Mouse (Mus musculus) midbrain, embryonic 14.5 days (tissue): Measurements from ENCODE around the gene Eif4enif1. TPM values are rescaled to one million over a fixed set of nuclear protein-coding genes. Genes with fewer than 3 reads are reported as not detected.
A peak's percentile ranks its signal among the peaks of the same experiment; 100 is the strongest.

ENCODE experiments used
- ATAC-seq: fragments of 200-750 bp; cut with Nextera tagmentation; 2 replicates; pipeline ENCODE4 v1.8.0; 2017; ENCODE audit warnings: moderate number of reproducible peaks, moderate library complexity; ENCODE audit not compliant: low FRiP score, low TSS enrichment
- DNase-seq: peaks from one replicate; pipeline ENCODE4 v3.0.0-alpha.2; 2015
- H3K27ac ChIP-seq: fragments of 300-500 bp; sonication (generic); replicated peaks from 2 replicates; pipeline ENCODE4 v1.5.1; 2014; ENCODE audit warnings: mild to moderate bottlenecking, low read depth, low read length, moderate library complexity
- H3K27me3 ChIP-seq: fragments of 300-500 bp; sonication (generic); 2 replicates; pipeline ENCODE4 v1.6.1; 2014; ENCODE audit warnings: low read length, control low read depth, mixed read lengths; ENCODE audit not compliant: control insufficient read depth, insufficient read depth
- H3K36me3 ChIP-seq: fragments of 300-500 bp; sonication (generic); 2 replicates; pipeline ENCODE4 v1.6.1; 2014; ENCODE audit warnings: low read length, control low read depth; ENCODE audit not compliant: control insufficient read depth, insufficient read depth
- H3K4me1 ChIP-seq: fragments of 300-500 bp; sonication (generic); 2 replicates; pipeline ENCODE4 v1.6.1; 2014; ENCODE audit warnings: mild to moderate bottlenecking, antibody characterized with exemption, low read length, control low read depth; ENCODE audit not compliant: control insufficient read depth, insufficient read depth
- H3K4me2 ChIP-seq: fragments of 300-500 bp; sonication (generic); 2 replicates; pipeline ENCODE4 v1.6.1; 2014; ENCODE audit warnings: mild to moderate bottlenecking, low read length, moderate library complexity
- H3K4me3 ChIP-seq: fragments of 300-500 bp; sonication (generic); replicated peaks from 2 replicates; pipeline ENCODE4 v1.5.1; 2014; ENCODE audit warnings: low read depth, low read length
- H3K9ac ChIP-seq: fragments of 300-500 bp; sonication (generic); replicated peaks from 2 replicates; pipeline ENCODE4 v1.6.1; 2014; ENCODE audit warnings: mild to moderate bottlenecking, low read length, moderate library complexity
- H3K9me3 ChIP-seq: fragments of 300-500 bp; sonication (generic); 2 replicates; pipeline ENCODE4 v1.6.1; 2016; ENCODE audit warnings: low read length, control low read depth, mixed read lengths; ENCODE audit not compliant: control insufficient read depth
- WGBS: fragments of 180-500 bp; shearing (Covaris S2); extraction: QIAGEN DNeasy Blood & Tissue Kit; methylation state at CpG from one replicate; pipeline ENCODE4 v1.1.7; 2014; 5-methylcytosine and 5-hydroxymethylcytosine counted together
- polyA plus RNA-seq: library from polyadenylated mRNA; unstranded; fragments of >200 nt; fragmentation: Nextera tagmentation; extraction: Ambion mirVana; gene quantifications from 2 replicates; pipeline ENCODE4 v1.2.1, GENCODE M21; 2014

Eif4enif1 gene
- polyA plus RNA-seq, 1 experiment from 2014 or later, result 55.3 TPM

DNA sequence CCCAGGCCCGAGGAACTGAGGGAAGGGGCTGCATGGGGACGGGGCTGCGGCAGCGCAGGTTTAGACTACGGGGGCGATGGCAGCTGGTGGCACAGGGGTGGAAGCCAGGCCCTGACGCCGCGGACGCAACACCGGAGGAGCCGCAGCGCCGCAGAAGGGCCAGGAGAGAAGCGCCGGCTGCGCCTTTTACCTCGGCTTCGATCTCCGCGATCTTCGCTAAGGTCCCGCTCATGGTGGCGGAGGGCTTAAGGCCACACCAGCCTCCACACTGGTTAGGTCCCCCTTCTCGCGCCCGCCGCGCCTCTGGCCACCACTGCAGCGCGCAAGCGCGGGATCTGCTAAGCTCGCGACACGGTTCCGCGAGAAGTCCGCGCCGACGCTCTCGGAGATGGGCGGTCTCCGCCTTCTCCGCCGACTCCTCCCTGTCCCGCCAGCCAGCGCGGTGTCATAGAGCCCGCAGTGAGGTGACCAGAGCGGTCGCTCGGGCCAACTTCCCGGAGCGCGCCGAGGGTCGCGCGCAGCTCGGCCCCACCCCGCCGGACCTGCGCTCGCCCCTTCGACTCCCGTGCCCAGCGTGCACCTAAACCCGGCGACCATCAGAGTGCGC is 64.0 kb downstream of the Eif4enif1 start, which contains the start of gene Drg1:
Gene Drg1, minus strand, starts transcription at position 337 of the 607 bp plus-strand sequence.
- H3K4me3 ChIP-seq, result peak within 1 kb of the TSS; percentile 95
- peaks cover 18% of the 10 kb centered on the region for H3K4me1 ChIP-seq
- H3K9ac ChIP-seq, result peak within 1 kb of the TSS; percentile 97
- H3K4me2 ChIP-seq, result peak within 1 kb of the TSS; percentile 80
- H3K27ac ChIP-seq, result peak within 1 kb of the TSS; percentile 93
- peaks cover 27% of the 10 kb centered on the region for H3K36me3 ChIP-seq
- H3K9me3 ChIP-seq, result no peaks in the 10 kb centered on the region
- DNase-seq, result peak; percentile 99
- H3K27me3 ChIP-seq, result no peaks in the 10 kb centered on the region
- ATAC-seq, result peak; percentile 99
- WGBS, result 0% methylated on average over 67 of the region's 72 CpGs

DNA sequence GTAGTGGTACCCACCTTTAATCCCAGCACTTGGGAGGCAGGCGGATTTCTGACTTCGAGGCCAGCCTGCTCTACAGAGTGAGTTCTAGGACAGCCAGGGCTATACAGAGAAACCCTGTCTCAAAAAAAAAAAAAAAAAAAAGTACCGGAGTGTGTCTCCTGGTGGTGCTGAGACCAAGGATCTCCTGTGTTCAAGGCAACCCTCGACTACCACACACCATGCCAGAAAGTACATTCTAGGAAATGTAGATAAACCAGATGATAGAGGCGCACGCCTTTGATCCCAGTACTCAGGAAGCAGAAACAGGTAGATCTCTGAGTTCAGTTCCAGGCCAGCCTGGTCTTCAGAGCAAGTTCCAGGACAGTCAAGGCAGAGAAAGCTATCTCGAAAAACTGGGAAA is 64.9 kb downstream of the Eif4enif1 start:
- peak overlapping the region; percentile 80 for H3K4me2 ChIP-seq
- 53% methylated on average over 7 of the region's 7 CpGs for WGBS
- H3K4me3 ChIP-seq, result peak overlapping the region; percentile 95
- H3K27ac ChIP-seq, result peak overlapping the region; percentile 93
- H3K9ac ChIP-seq, result peak overlapping the region; percentile 97
- peaks cover 18% of the 10 kb centered on the region for H3K36me3 ChIP-seq
- H3K9me3 ChIP-seq, result no peaks in the 10 kb centered on the region
- H3K4me1 ChIP-seq, result peaks cover 18% of the 10 kb centered on the region
- DNase-seq (no peak), ATAC-seq (no peak)
- H3K27me3 ChIP-seq, result no peaks in the 10 kb centered on the region

DNA sequence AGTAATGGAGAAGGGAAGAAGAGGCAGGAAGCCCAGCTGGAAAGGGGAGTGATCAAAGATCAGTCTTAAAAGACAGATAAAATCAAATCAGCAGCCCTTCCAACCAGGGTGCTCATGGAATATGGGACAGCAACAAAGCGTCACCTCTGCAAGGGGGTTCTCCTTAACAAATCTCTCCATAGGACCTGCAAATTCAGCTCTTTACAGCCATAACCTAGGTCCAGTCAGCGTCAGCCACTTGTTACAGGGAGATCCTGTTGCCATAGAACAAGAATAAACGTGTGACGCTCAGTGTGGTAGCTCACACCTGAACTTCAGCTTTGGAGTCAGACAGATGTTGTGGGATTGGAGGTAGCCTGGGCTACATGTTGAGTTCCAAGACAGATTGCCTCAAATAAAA is 67.0 kb downstream of the Eif4enif1 start:
- H3K4me3 ChIP-seq, result no peak overlapping the region
- H3K27me3 ChIP-seq, result no peaks in the 10 kb centered on the region
- no peak overlapping the region for H3K9ac ChIP-seq
- no peak overlapping the region for H3K4me2 ChIP-seq
- ATAC-seq (no peak), DNase-seq (no peak)
- no peak overlapping the region for H3K27ac ChIP-seq
- no peaks in the 10 kb centered on the region for H3K9me3 ChIP-seq
- peaks cover 14% of the 10 kb centered on the region for H3K4me1 ChIP-seq
- H3K36me3 ChIP-seq, result no peaks in the 10 kb centered on the region; the same call in 1 of the 2 replicates
- WGBS, result 40% methylated on average over 4 of the region's 4 CpGs

DNA sequence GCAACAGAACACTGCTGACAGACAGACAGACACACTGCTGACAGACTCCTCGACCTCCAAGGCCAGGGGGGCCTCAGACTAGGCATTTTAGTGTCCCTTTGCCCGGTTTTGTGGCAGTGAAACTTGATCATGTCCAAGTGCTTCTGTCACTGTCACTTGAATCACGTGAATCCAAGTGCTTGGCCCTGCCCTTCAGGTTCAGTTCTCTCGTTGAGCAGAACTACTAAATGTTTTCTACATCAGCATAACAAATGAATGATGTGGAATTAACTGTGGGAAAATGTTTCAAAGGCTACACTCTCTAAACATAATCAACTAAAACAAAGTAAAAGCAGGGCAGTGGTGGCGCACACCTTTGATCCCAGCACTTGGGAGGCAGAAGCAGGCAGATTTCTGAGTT is 76.2 kb downstream of the Eif4enif1 start:
- 66% methylated on average over 5 of the region's 5 CpGs for WGBS
- H3K36me3 ChIP-seq, result no peaks in the 10 kb centered on the region

DNA sequence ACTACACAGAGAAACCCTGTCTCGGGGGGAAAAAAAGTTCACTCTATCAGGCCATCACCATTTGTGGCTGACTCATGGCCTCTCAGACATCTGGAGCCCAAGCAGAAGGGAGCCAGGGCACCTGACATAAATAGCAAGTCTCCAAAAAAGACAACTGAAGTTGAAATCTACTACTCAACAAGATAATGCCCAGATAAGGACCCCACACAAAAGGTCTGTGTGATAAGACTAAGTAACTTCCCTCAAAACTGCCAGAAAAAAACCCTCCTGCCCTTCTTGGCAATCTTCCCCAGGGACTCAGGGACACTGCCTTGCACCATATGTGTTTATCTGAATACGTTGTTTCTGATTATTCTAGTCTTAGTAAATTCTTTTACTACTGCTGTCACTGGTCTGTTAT is 77.5 kb downstream of the Eif4enif1 start:
- Histone ChIP-seq H3K9ac (no peak overlapping the region), H3K9me3 (no peaks in the 10 kb centered on the region), H3K4me2 (no peak overlapping the region), H3K4me3 (no peak overlapping the region), H3K27me3 (no peaks in the 10 kb centered on the region), H3K36me3 (no peaks in the 10 kb centered on the region), H3K4me1 (no peaks in the 10 kb centered on the region), H3K27ac (no peak overlapping the region)
- no peak for ATAC-seq
- WGBS, result 83% methylated on average over 2 of the region's 2 CpGs
- DNase-seq, result no peak

More for the DNA sequence above, 76.2 kb downstream of the Eif4enif1 start:
- Histone ChIP-seq H3K4me1 (no peaks in the 10 kb centered on the region), H3K27me3 (no peaks in the 10 kb centered on the region), H3K4me3 (no peak overlapping the region), H3K9me3 (no peaks in the 10 kb centered on the region), H3K4me2 (no peak overlapping the region), H3K9ac (no peak overlapping the region), H3K27ac (no peak overlapping the region)
- DNase-seq (no peak), ATAC-seq (no peak)

DNA sequence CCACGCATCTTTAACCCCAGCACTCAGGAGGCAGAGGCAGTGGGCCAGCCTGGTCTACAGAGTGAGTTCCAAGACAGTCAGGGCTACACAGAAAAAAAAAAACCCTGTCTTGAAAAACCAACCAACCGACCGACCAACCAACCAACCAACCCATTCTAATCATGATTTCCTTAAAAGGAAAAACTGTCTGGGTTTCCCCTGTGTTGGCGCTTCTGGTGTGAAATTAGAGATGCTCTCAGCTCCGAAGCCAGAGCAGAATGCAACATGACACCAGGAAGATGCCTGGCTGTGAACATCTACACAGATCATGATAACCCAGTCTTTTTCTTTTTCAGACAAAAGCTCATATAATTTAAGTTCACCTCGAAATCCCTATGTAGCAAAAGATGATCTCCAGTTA is 80.7 kb downstream of the Eif4enif1 start:
- DNase-seq (no peak), ATAC-seq (no peak)
- H3K4me2 ChIP-seq, result no peak overlapping the region
- WGBS, result 88% methylated on average over 6 of the region's 6 CpGs
- no peaks in the 10 kb centered on the region for H3K9me3 ChIP-seq
- no peak overlapping the region for H3K9ac ChIP-seq
- no peaks in the 10 kb centered on the region for H3K27me3 ChIP-seq
- H3K27ac ChIP-seq, result no peak overlapping the region
- H3K4me3 ChIP-seq, result no peak overlapping the region
- H3K4me1 ChIP-seq, result peaks cover 3% of the 10 kb centered on the region
- no peaks in the 10 kb centered on the region for H3K36me3 ChIP-seq

DNA sequence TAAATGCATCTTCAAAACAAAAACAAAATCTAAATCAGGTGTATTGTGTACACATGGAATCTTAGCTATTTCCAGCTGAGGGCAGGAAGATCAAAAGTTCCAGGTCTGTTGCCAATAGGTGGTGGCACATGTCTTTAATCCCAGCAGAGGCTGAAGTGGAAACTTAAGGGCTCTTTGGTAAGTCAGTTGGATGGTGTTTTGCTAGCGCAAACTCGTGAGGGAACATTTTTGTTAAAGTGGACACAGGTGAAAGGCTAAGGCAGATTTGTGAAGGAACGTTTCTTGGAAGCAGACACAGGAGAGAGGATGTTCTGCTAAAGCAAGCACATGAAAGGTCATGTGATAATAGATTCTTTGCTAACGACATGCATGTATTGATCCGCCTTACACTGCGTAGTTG is 81.5 kb downstream of the Eif4enif1 start:
- Histone ChIP-seq H3K4me3 (no peak overlapping the region), H3K9ac (no peak overlapping the region), H3K4me2 (no peak overlapping the region), H3K9me3 (no peaks in the 10 kb centered on the region), H3K27ac (no peak overlapping the region), H3K36me3 (no peaks in the 10 kb centered on the region), H3K27me3 (no peaks in the 10 kb centered on the region), H3K4me1 (peaks cover 10% of the 10 kb centered on the region)
- DNase-seq (no peak), ATAC-seq (no peak)
- WGBS, result 93% methylated on average over 6 of the region's 6 CpGs

DNA sequence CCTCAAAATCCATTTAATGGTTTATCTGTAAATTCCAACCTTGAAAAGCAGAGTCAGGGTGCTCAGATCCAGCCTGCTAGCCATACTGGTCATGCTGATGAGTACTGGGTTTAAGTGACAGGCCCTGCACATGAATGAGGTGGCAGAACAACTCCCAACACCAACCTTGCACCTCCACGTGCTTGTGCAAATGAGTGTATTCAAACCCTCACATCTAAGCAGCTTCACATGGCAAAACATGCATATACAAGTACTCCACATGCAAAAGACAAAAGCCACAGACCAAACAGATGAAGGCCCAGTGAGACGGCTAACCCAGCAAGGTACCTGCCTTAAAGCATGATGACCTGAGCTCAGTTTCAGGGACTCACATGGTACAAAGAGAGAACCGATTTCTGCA is 83.7 kb downstream of the Eif4enif1 start:
- Histone ChIP-seq H3K36me3 (no peaks in the 10 kb centered on the region), H3K27me3 (no peaks in the 10 kb centered on the region), H3K4me1 (peaks cover 10% of the 10 kb centered on the region), H3K9ac (no peak overlapping the region), H3K4me3 (no peak overlapping the region), H3K27ac (no peak overlapping the region), H3K4me2 (no peak overlapping the region), H3K9me3 (no peaks in the 10 kb centered on the region)
- ATAC-seq (no peak), DNase-seq (no peak)
- 88% methylated on average over 3 of the region's 3 CpGs for WGBS

DNA sequence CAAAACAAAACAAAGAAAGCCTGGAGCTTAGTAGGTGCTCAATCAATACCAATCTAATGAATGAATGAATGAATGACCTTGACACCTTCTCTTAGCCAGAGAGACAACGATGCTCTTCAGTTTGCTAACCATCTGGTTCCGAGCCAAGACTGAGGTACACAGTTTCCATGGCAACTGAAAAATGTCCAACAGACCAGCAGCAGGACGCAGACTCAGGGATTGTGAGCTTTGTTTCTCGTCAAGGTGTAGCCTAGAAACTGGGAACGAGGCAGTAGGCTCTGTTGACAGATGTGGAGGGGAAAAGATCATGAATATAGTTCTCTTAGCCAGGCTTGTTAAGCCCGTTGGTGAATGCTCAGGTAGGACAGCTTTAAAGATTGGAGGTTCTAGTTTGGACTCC is 84.9 kb downstream of the Eif4enif1 start:
- peaks cover 10% of the 10 kb centered on the region for H3K4me1 ChIP-seq
- 0 out of 2 replicates have a peak, but pooled peaks cover 6% of the 10 kb centered on the region for H3K36me3 ChIP-seq
- WGBS, result 19% methylated on average over 6 of the region's 6 CpGs
- no peaks in the 10 kb centered on the region for H3K27me3 ChIP-seq
- ATAC-seq (no peak), DNase-seq (peak; percentile 81)
- no peaks in the 10 kb centered on the region for H3K9me3 ChIP-seq
- H3K27ac ChIP-seq, result peak overlapping the region; percentile 14
- 0 out of 2 replicates have a peak overlapping the region, but pooled peaks have one; percentile 100 for H3K4me2 ChIP-seq
- H3K9ac ChIP-seq, result no peak overlapping the region
- H3K4me3 ChIP-seq, result no peak overlapping the region
